Mouse (Mus musculus) kidney, postnatal 25 days (tissue): ENCODE measurements around the gene Zfp462.

Experiments used
- DNase-seq, 2 experiments: peaks; one replicate each; pipeline ENCODE4 v3.0.0; 2021; ENCODE audit warnings: mixed read lengths in 2 of 2

Gene Zfp462

GRCm38 (mm10) chr4:54998146-54998841, 53.4 kb downstream of the Zfp462 start:
- DNase-seq, result no peak

- no peak for DNase-seq
These were observed 54.7 kb downstream of the Zfp462 start for GRCm38 (mm10) chr4:54999556-54999955.

GRCm38 (mm10) chr4:55001386-55001785, 56.5 kb downstream of the Zfp462 start:
- peak in 1 of 2 experiments; percentile 66 for DNase-seq

- peak; percentile 64 to 87 for DNase-seq
These were observed 58.3 kb downstream of the Zfp462 start for GRCm38 (mm10) chr4:55003128-55003527.

GRCm38 (mm10) chr4:55005066-55005465, 60.2 kb downstream of the Zfp462 start:
- peak; percentile 81 for DNase-seq

GRCm38 (mm10) chr4:55005521-55005969, 60.7 kb downstream of the Zfp462 start:
- peak; percentile 38 to 43 for DNase-seq

GRCm38 (mm10) chr4:55006024-55006423, 61.2 kb downstream of the Zfp462 start:
- DNase-seq, result no peak

GRCm38 (mm10) chr4:55008616-55009015, 63.8 kb downstream of the Zfp462 start:
- no peak for DNase-seq

GRCm38 (mm10) chr4:55011391-55011790, 66.5 kb downstream of the Zfp462 start:
- DNase-seq, result no peak

- DNase-seq, result peak in 1 of 2 experiments; percentile 27
These were observed 68.9 kb downstream of the Zfp462 start for GRCm38 (mm10) chr4:55013563-55014248.

- peak; percentile 63 to 81 for DNase-seq
These were observed 70.0 kb downstream of the Zfp462 start for GRCm38 (mm10) chr4:55014731-55015463.

GRCm38 (mm10) chr4:55015517-55015916, 70.7 kb downstream of the Zfp462 start:
- DNase-seq, result no peak

- no peak for DNase-seq
These were observed 81.3 kb downstream of the Zfp462 start for GRCm38 (mm10) chr4:55026109-55026646.

- DNase-seq, result no peak
These were observed 85.6 kb downstream of the Zfp462 start for GRCm38 (mm10) chr4:55030401-55030800.

GRCm38 (mm10) chr4:55032317-55032930, 87.6 kb downstream of the Zfp462 start:
- peak in 1 of 2 experiments; percentile 38 for DNase-seq

GRCm38 (mm10) chr4:55033452-55033851, 88.6 kb downstream of the Zfp462 start:
- DNase-seq, result no peak

- no peak for DNase-seq
These were observed 93.3 kb downstream of the Zfp462 start for GRCm38 (mm10) chr4:55038139-55038538.

- DNase-seq, result no peak
These were observed 95.6 kb downstream of the Zfp462 start for GRCm38 (mm10) chr4:55040258-55040964.

- no peak for DNase-seq
These were observed 96.4 kb downstream of the Zfp462 start for GRCm38 (mm10) chr4:55041106-55041730.

- peak in 1 of 2 experiments; percentile 15 for DNase-seq
These were observed 97.7 kb downstream of the Zfp462 start for GRCm38 (mm10) chr4:55042573-55042972.

- DNase-seq, result no peak
These were observed 102.4 kb downstream of the Zfp462 start for GRCm38 (mm10) chr4:55047266-55047665.
